In the genomic region with DNA sequence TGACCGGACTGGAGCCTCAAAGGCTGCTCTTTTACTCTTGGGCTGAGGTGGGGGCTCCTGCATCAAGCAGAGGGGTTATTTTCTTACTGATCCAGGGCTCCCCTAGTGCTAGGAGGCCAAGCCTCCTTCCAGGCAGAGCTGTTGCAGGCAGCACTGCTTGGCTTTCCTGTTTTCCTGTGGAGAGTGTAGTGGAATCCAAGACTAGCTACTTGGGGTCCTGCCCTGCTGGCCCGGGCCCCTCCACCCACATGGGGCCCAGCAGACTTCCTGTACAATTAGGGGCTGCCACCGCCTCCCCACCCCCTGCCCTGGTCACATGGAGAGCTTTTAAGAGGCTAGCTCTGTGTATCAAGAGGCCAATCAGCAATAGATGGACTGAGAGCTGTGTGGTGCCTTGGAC, we compare ENCODE assay signal across 11 mouse cellular contexts. TPM values are rescaled to one million over a fixed set of nuclear protein-coding genes. Genes with fewer than 3 reads are reported as not detected.
DNase-seq lines count a peak whose midpoint lies in the region; ATAC-seq lines count a peak whose summit lies in the region.
"Had no signal": no experiment of that assay in that cellular context is flagged by ENCODE, and none has a peak within 500 bp of the region (broad histone marks: within the 10 kb centered on the region; RNA-seq: fewer than 3 reads in every experiment).

No protein-coding gene starts in this region.

- 20% methylated on average over 3 of the region's 3 CpGs for WGBS in kidney, embryonic 16.5 days
- 15% methylated on average over 3 of the region's 3 CpGs for WGBS in embryonic facial prominence, embryonic 13.5 days
- WGBS in heart, embryonic 16.5 days = 16% methylated on average over 3 of the region's 3 CpGs
- WGBS in limb, embryonic 15.5 days = 14% methylated on average over 3 of the region's 3 CpGs

- H3K4me1 ChIP-seq in kidney, embryonic 16.5 days (ENCODE audit: insufficient read depth, low read length) = peaks cover 42% of the 10 kb centered on the region
- peaks cover 54% of the 10 kb centered on the region for H3K4me1 ChIP-seq in embryonic facial prominence, embryonic 13.5 days
- H3K4me1 ChIP-seq in heart, embryonic 16.5 days (ENCODE audit: control insufficient read depth, insufficient read depth, low read length) = peaks cover 73% of the 10 kb centered on the region
- H3K4me1 ChIP-seq in limb, embryonic 15.5 days = peaks cover 66% of the 10 kb centered on the region

- ATAC-seq in kidney, embryonic 16.5 days (ENCODE audit: low FRiP score, low TSS enrichment) = peak; percentile 29
- 0 out of 2 replicates have a peak, but pooled peaks have one; percentile 28 for ATAC-seq in embryonic facial prominence, embryonic 13.5 days (ENCODE audit: insufficient number of reproducible peaks, insufficient read depth, low FRiP score, low TSS enrichment, low read depth)
- ATAC-seq in heart, embryonic 16.5 days (replicated peaks; ENCODE audit: extremely low read depth, insufficient read depth, low FRiP score) = peak; percentile 15
- ATAC-seq in limb, embryonic 15.5 days (ENCODE audit: insufficient number of reproducible peaks, low FRiP score, low TSS enrichment, low read depth) = peak; percentile 56; the same call in 1 of the 2 replicates

- no peak overlapping the region for H3K4me2 ChIP-seq in kidney, embryonic 16.5 days (replicated peaks; ENCODE audit: low read depth, low read length)
- no peak overlapping the region for H3K4me2 ChIP-seq in embryonic facial prominence, embryonic 13.5 days
- H3K4me2 ChIP-seq in heart, embryonic 16.5 days (ENCODE audit: low read depth, low read length) = peak overlapping the region; percentile 49; the same call in 1 of the 2 replicates
- H3K4me2 ChIP-seq in limb, embryonic 15.5 days = no peak overlapping the region

- H3K36me3 ChIP-seq in kidney, embryonic 16.5 days (ENCODE audit: insufficient read depth, low read length) = no peaks in the 10 kb centered on the region
- H3K36me3 ChIP-seq in embryonic facial prominence, embryonic 13.5 days = peaks cover 12% of the 10 kb centered on the region
- no peaks in the 10 kb centered on the region for H3K36me3 ChIP-seq in heart, embryonic 16.5 days (ENCODE audit: control insufficient read depth, insufficient read depth)
- H3K36me3 ChIP-seq in limb, embryonic 15.5 days = peaks cover 11% of the 10 kb centered on the region; the same call in 1 of the 2 replicates
- H3K36me3 ChIP-seq: G1E had no signal

- peak overlapping the region; percentile 79 for H3K27ac ChIP-seq in kidney, embryonic 16.5 days (ENCODE audit: low read length)
- peak overlapping the region; percentile 79 for H3K27ac ChIP-seq in embryonic facial prominence, embryonic 13.5 days
- H3K27ac ChIP-seq in heart, embryonic 16.5 days (ENCODE audit: low read length) = peak overlapping the region; percentile 94
- peak overlapping the region; percentile 79 for H3K27ac ChIP-seq in limb, embryonic 15.5 days

- no peak overlapping the region for H3K4me3 ChIP-seq in kidney, embryonic 16.5 days (ENCODE audit: low read length)
- H3K4me3 ChIP-seq in embryonic facial prominence, embryonic 13.5 days = no peak overlapping the region
- no peak overlapping the region for H3K4me3 ChIP-seq in heart, embryonic 16.5 days (ENCODE audit: low read length)
- no peak overlapping the region for H3K4me3 ChIP-seq in limb, embryonic 15.5 days

- H3K27me3 ChIP-seq in kidney, embryonic 16.5 days (ENCODE audit: insufficient read depth, low read length) = no peaks in the 10 kb centered on the region
- no peaks in the 10 kb centered on the region for H3K27me3 ChIP-seq in embryonic facial prominence, embryonic 13.5 days
- H3K27me3 ChIP-seq in heart, embryonic 16.5 days (ENCODE audit: control insufficient read depth, insufficient read depth, low read length) = no peaks in the 10 kb centered on the region
- no peaks in the 10 kb centered on the region for H3K27me3 ChIP-seq in limb, embryonic 15.5 days

- DNase-seq in kidney, postnatal 4 days = no peak
- DNase-seq in right cerebral cortex, postnatal 14 days = no peak
- no peak for DNase-seq in kidney, adult 9 months
- DNase-seq: adrenal gland, adult 8-10 months; cerebellum, adult 9-10 months; lung, adult 18-20 months had no signal

- peak overlapping the region; percentile 51 for H3K9ac ChIP-seq in kidney, embryonic 16.5 days (replicated peaks; ENCODE audit: low read length)
- peak overlapping the region; percentile 54 for H3K9ac ChIP-seq in embryonic facial prominence, embryonic 13.5 days
- peak overlapping the region; percentile 71 for H3K9ac ChIP-seq in heart, embryonic 16.5 days (ENCODE audit: low read length)
- no peak overlapping the region for H3K9ac ChIP-seq in limb, embryonic 15.5 days

- no peaks in the 10 kb centered on the region for H3K9me3 ChIP-seq in kidney, embryonic 16.5 days (ENCODE audit: low read length)
- H3K9me3 ChIP-seq in embryonic facial prominence, embryonic 13.5 days = no peaks in the 10 kb centered on the region
- H3K9me3 ChIP-seq in heart, embryonic 16.5 days (replicated peaks; ENCODE audit: control insufficient read depth, low read length) = no peaks in the 10 kb centered on the region
- H3K9me3 ChIP-seq in limb, embryonic 15.5 days = no peaks in the 10 kb centered on the region
- H3K9me3 ChIP-seq: G1E had no signal

RNA-seq across cellular contexts. Expression of a gene that starts 12.6 kb away (rescaled TPM):
- 54.4 and 56.2 TPM in 2 replicates for polyA plus RNA-seq in kidney, embryonic 16.5 days (2015; fragmentation: Nextera tagmentation; extraction: Ambion mirVana)
- polyA plus RNA-seq in embryonic facial prominence, embryonic 13.5 days (2015; fragmentation: Nextera tagmentation; extraction: Ambion mirVana) = 57.2 and 59.2 TPM in 2 replicates
- 44.9 and 57.3 TPM in 2 replicates for polyA plus RNA-seq in heart, embryonic 16.5 days (2015; fragmentation: Nextera tagmentation; extraction: Ambion mirVana)
- polyA plus RNA-seq in limb, embryonic 15.5 days (2015; fragmentation: Nextera tagmentation; extraction: Ambion mirVana) = 138 and 152 TPM in 2 replicates

RNA-seq across cellular contexts. Expression of a gene that starts 41.5 kb away (rescaled TPM):
- 19.6 and 22.3 TPM in 2 replicates for polyA plus RNA-seq in kidney, embryonic 16.5 days (2015; fragmentation: Nextera tagmentation; extraction: Ambion mirVana)
- polyA plus RNA-seq in embryonic facial prominence, embryonic 13.5 days (2015; fragmentation: Nextera tagmentation; extraction: Ambion mirVana) = 18.1 and 22.8 TPM in 2 replicates
- 28.0 and 29.2 TPM in 2 replicates for polyA plus RNA-seq in heart, embryonic 16.5 days (2015; fragmentation: Nextera tagmentation; extraction: Ambion mirVana)
- 16.7 and 17.9 TPM in 2 replicates for polyA plus RNA-seq in limb, embryonic 15.5 days (2015; fragmentation: Nextera tagmentation; extraction: Ambion mirVana)
